ENCODE assay signal across 12 mouse cellular contexts in the genomic region with DNA sequence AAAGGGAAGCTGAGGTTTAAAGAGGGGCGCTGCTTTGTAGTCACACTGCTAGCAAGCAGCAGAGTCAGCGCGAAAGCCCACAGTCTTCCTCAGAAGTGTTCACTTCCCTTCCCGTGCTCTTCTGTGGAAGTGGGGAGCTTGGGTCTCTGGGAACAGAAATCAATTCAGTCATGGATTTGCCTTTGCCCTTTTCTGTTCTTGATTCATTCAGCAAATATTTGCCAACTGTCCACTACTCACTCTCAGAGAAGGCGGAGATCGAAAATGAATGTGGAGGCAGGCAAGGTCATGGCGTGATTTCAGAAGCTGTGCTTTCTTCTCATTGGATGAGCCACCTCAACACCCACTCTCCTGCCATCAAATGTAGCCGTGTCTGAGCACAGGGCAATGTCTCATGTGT. TPM values are rescaled to one million over a fixed set of nuclear protein-coding genes. Genes with fewer than 3 reads are reported as not detected.
DNase-seq lines count a peak whose midpoint lies in the region; ATAC-seq and TF ChIP-seq lines count a peak whose summit lies in the region.
"Had no signal": no experiment of that assay in that cellular context is flagged by ENCODE, and none has a peak within 500 bp of the region (broad histone marks: within the 10 kb centered on the region; RNA-seq: fewer than 3 reads in every experiment).

No protein-coding gene starts in this region.

- H3K9me3 ChIP-seq in liver, embryonic 16.5 days (replicated peaks; ENCODE audit: control insufficient read depth, low read length): no peaks in the 10 kb centered on the region
- H3K9me3 ChIP-seq: embryonic facial prominence, embryonic 10.5 days; forebrain, embryonic 13.5 days had no signal

- H3K4me3 ChIP-seq in spleen, adult 2 months (ENCODE audit: extremely low read depth, insufficient read depth, insufficient read length): no peak overlapping the region
- no peak overlapping the region for H3K4me3 ChIP-seq in liver, embryonic 16.5 days (ENCODE audit: low read depth, low read length)
- H3K4me3 ChIP-seq: embryonic facial prominence, embryonic 10.5 days; forebrain, embryonic 13.5 days had no signal

- TF ChIP-seq POLR2A in spleen, adult 2 months (IDR thresholded peaks at IDR 0.05; ENCODE audit: low read depth, low read length): no peak

- H3K4me1 ChIP-seq in spleen, adult 2 months (ENCODE audit: control insufficient read depth, insufficient read depth, insufficient read length): peaks cover 15% of the 10 kb centered on the region; the same call in 1 of the 2 replicates
- H3K4me1 ChIP-seq in liver, embryonic 16.5 days (ENCODE audit: control insufficient read depth, low read depth, low read length): peaks cover 13% of the 10 kb centered on the region

- TF ChIP-seq CTCF in spleen, adult 2 months (IDR thresholded peaks at IDR 0.05; ENCODE audit: extremely low read depth, insufficient read depth, insufficient read length, insufficient replicate concordance): no peak

- no peaks in the 10 kb centered on the region for H3K27me3 ChIP-seq in spleen, adult 2 months (ENCODE audit: control insufficient read depth, insufficient read depth, low read length)
- H3K27me3 ChIP-seq in liver, embryonic 16.5 days (ENCODE audit: control insufficient read depth, insufficient read depth, low read depth, low read length): no peaks in the 10 kb centered on the region
- H3K27me3 ChIP-seq: forebrain, embryonic 13.5 days had no signal

- 21% methylated on average over 8 of the region's 8 CpGs for WGBS in spleen, adult 2 months
- 32% methylated on average over 8 of the region's 8 CpGs for WGBS in liver, embryonic 16.5 days (ENCODE audit: insufficient replicate concordance)

- peak; percentile 47 for ATAC-seq in liver, embryonic 16.5 days (ENCODE audit: low read depth)
- no peak for ATAC-seq in granulocyte monocyte progenitor cell, adult 5-6 weeks (replicated peaks; ENCODE audit: poor library complexity, severe bottlenecking)
- ATAC-seq: forebrain, embryonic 13.5 days had no signal

- peaks cover 4% of the 10 kb centered on the region for H3K36me3 ChIP-seq in spleen, adult 2 months (ENCODE audit: control insufficient read depth, insufficient read depth, low read length)
- H3K36me3 ChIP-seq in liver, embryonic 16.5 days (ENCODE audit: control insufficient read depth, insufficient read depth): no peaks in the 10 kb centered on the region

- no peak overlapping the region for H3K9ac ChIP-seq in liver, embryonic 16.5 days (ENCODE audit: low read depth, low read length)
- H3K9ac ChIP-seq: forebrain, embryonic 13.5 days; hindbrain, embryonic 14.5 days had no signal

- H3K4me2 ChIP-seq in liver, embryonic 16.5 days (ENCODE audit: low read depth, low read length): no peak overlapping the region
- H3K4me2 ChIP-seq: forebrain, embryonic 13.5 days; hindbrain, embryonic 14.5 days had no signal

- peak overlapping the region; percentile 30 for H3K27ac ChIP-seq in spleen, adult 2 months (ENCODE audit: insufficient read depth, low read length)
- H3K27ac ChIP-seq in liver, embryonic 16.5 days (ENCODE audit: low read length): peak overlapping the region; percentile 79
- H3K27ac ChIP-seq: forebrain, embryonic 13.5 days; hindbrain, embryonic 14.5 days had no signal

- DNase-seq in spleen, adult 2 months (ENCODE audit: low read depth in 1 of 2, low spot score in 2 of 2): no peak
- no peak for DNase-seq in spleen, adult 12 weeks (ENCODE audit: low spot score)
- peak; percentile 59 to 70 for DNase-seq in kidney, adult 8-10 months
- no peak for DNase-seq in embryo, embryonic 10 days (ENCODE audit: low spot score)
- DNase-seq in retina, embryonic 14.5 days (ENCODE audit: low spot score): no peak
- DNase-seq in cerebellum, adult 9-10 months: no peak

RNA-seq across cellular contexts. Expression of gene Sys1, which starts 1.8 kb away (rescaled TPM):
- polyA plus RNA-seq in spleen, adult 2 months (2012; rRNA removed): 111 and 172 TPM in 2 replicates
- polyA plus RNA-seq in liver, embryonic 16.5 days (2015; fragmentation: Nextera tagmentation; extraction: Ambion mirVana): 24.5 and 24.8 TPM in 2 replicates
- 30.4 and 35.3 TPM in 2 replicates for total RNA-seq in granulocyte monocyte progenitor cell, adult 5-6 weeks (2014; fragmentation: Nextera tagmentation)
- total RNA-seq in granulocyte monocyte progenitor cell, adult 5-6 weeks (2017): 11.5 and 18.1 TPM in 2 replicates

RNA-seq across cellular contexts. Expression of gene Gm20458, which starts 2.2 kb away (rescaled TPM):
- 16.4 and 17.2 TPM in 2 replicates for polyA plus RNA-seq in spleen, adult 2 months (2012; rRNA removed)
- polyA plus RNA-seq in liver, embryonic 16.5 days (2015; fragmentation: Nextera tagmentation; extraction: Ambion mirVana): 4.6 and 5.6 TPM in 2 replicates
- not detected in 2 replicates for total RNA-seq in granulocyte monocyte progenitor cell, adult 5-6 weeks (2014; fragmentation: Nextera tagmentation)
- total RNA-seq in granulocyte monocyte progenitor cell, adult 5-6 weeks (2017): not detected in 2 replicates

RNA-seq across cellular contexts. Expression of gene Sdc4, which starts 14.8 kb away (rescaled TPM):
- 21.0 and 25.0 TPM in 2 replicates for polyA plus RNA-seq in spleen, adult 2 months (2012; rRNA removed)
- 70.1 and 72.5 TPM in 2 replicates for polyA plus RNA-seq in liver, embryonic 16.5 days (2015; fragmentation: Nextera tagmentation; extraction: Ambion mirVana)
- not detected in 2 replicates for total RNA-seq in granulocyte monocyte progenitor cell, adult 5-6 weeks (2014; fragmentation: Nextera tagmentation)
- total RNA-seq in granulocyte monocyte progenitor cell, adult 5-6 weeks (2017): not detected in 2 replicates

RNA-seq across cellular contexts. Expression of gene Trp53tg5, which starts 15.0 kb away (rescaled TPM):
- not detected in 2 replicates for polyA plus RNA-seq in spleen, adult 2 months (2012; rRNA removed)
- not detected in 2 replicates for polyA plus RNA-seq in liver, embryonic 16.5 days (2015; fragmentation: Nextera tagmentation; extraction: Ambion mirVana)
- not detected in 2 replicates for total RNA-seq in granulocyte monocyte progenitor cell, adult 5-6 weeks (2014; fragmentation: Nextera tagmentation)
- not detected in 2 replicates for total RNA-seq in granulocyte monocyte progenitor cell, adult 5-6 weeks (2017)
- total RNA-seq: heart, adult 8-10 months had no signal
- polyA plus RNA-seq: embryonic facial prominence, embryonic 10.5 days; forebrain, embryonic 13.5 days had no signal

RNA-seq across cellular contexts. Expression of gene Dbndd2, which starts 27.4 kb away (rescaled TPM):
- polyA plus RNA-seq in spleen, adult 2 months (2012; rRNA removed): 15.6 and 20.3 TPM in 2 replicates
- 1.5 and 2.7 TPM in 2 replicates for polyA plus RNA-seq in liver, embryonic 16.5 days (2015; fragmentation: Nextera tagmentation; extraction: Ambion mirVana)
- total RNA-seq in granulocyte monocyte progenitor cell, adult 5-6 weeks (2014; fragmentation: Nextera tagmentation): 5.6 TPM in 1 of 2 replicates, not detected in the other
- total RNA-seq in granulocyte monocyte progenitor cell, adult 5-6 weeks (2017): 0.46 and 0.95 TPM in 2 replicates

Comparison
In these comparisons a context has a peak if more than half of its experiments do, and no peak if none do; other contexts are left out.
1. DNase-seq: peak in kidney, adult 8-10 months (2 of 2); none in spleen, adult 2 months (0 of 2), spleen, adult 12 weeks (single experiment), embryo, embryonic 10 days (single experiment), retina, embryonic 14.5 days (single experiment) and cerebellum, adult 9-10 months (single experiment).